Mouse (Mus musculus): ENCODE results near the gene Ola1.

DNA sequence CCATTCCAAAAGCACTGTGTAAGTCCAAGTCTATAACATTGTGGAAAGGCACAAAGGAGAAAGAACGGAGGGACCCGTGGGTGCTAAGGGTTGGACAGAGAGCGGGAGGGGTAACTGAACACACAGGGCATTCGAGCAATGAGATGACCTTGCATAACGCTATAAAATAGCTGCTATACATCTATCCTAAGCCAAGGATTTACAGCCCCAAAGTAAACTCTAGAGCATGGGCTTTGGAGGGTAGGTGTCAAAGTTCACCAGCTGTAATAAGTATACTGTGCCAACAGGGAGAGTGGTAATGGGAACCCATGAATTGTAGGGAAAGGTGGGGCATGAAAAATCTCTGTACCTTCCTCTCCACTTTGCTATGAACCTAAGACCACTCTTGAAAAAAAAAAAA lies at the start of gene Ola1:
- TF ChIP-seq POLR2A (IDR thresholded peaks at IDR 0.05; ENCODE audit: extremely low read depth, insufficient read depth, low read length) (no peak), CTCF (IDR thresholded peaks at IDR 0.05; ENCODE audit: extremely low read depth, insufficient read depth, low read length) (no peak)
